Mouse (Mus musculus) ES-E14 (cell line): Measurements from ENCODE around the gene Tradd.

Experiments used
- CHD2 ChIP-seq: IDR thresholded peaks from 2 replicates; pipeline ENCODE4 v1.6.1; 2014; ENCODE audit warnings: mild to moderate bottlenecking, low read depth, low read length, inconsistent platforms
- HCFC1 ChIP-seq: IDR thresholded peaks from 2 replicates; pipeline ENCODE4 v1.6.1; 2012; ENCODE audit warnings: low read length, inconsistent platforms, borderline replicate concordance; ENCODE audit not compliant: insufficient read depth
- ZC3H11A ChIP-seq: IDR thresholded peaks from 2 replicates; pipeline ENCODE4 v1.6.1; 2012; ENCODE audit warnings: low read depth, mild to moderate bottlenecking, inconsistent platforms, low read length, borderline replicate concordance

- TF ChIP-seq ZC3H11A, result no peak
- TF ChIP-seq HCFC1, result no peak
- TF ChIP-seq CHD2, result no peak
These were observed 23.4 kb downstream of the Tradd start for GRCm38 (mm10) chr8:105241016-105241415.
